Mouse (Mus musculus) megakaryocyte, adult 5-6 weeks (primary cell): ENCODE results near the gene Eif4g3. TPM values are rescaled to one million over a fixed set of nuclear protein-coding genes. Genes with fewer than 3 reads are reported as not detected.

Experiments used
- total RNA-seq, 2 experiments: library from RNA; stranded (forward) in 1 of 2; stranded (reverse) in 1 of 2; fragments of 153-499, 151-499 nt in 1 of 2; fragments of 221-1000, 200-1000 nt in 1 of 2; gene quantifications; 2 replicates each; pipeline versions ENCODE4 v1.2.3 to v1.2.4; 2015 to 2017

Gene Eif4g3
- total RNA-seq, 2 experiments from 2014 or later: 47.6 to 65.6 TPM

Other genes starting within 250 kb of the Eif4g3 start
- 0.09 TPM in 1 of 2 replicates, not detected in the other for gene Alpl, start 196.6 kb upstream of the Eif4g3 start, total RNA-seq (2015)
- 0.16 TPM in 1 of 2 replicates, not detected in the other for gene Alpl, start 196.6 kb upstream of the Eif4g3 start, total RNA-seq (2017)
- gene Ece1, start 130.8 kb upstream of the Eif4g3 start, total RNA-seq (2015): 19.7 and 25.4 TPM in 2 replicates
- gene Ece1, start 130.8 kb upstream of the Eif4g3 start, total RNA-seq (2017): 12.5 and 15.9 TPM in 2 replicates
- gene Hp1bp3, start 223.3 kb downstream of the Eif4g3 start, total RNA-seq (2015): 89.1 and 105 TPM in 2 replicates
- 165 and 173 TPM in 2 replicates for gene Hp1bp3, start 223.3 kb downstream of the Eif4g3 start, total RNA-seq (2017)